Mouse (Mus musculus) urinary bladder, postnatal 10 days (tissue): Measurements from ENCODE around the gene Tango6.
"Not testable (repeated sequence)": the region's sequence is repeated elsewhere in the genome, so short reads cannot be mapped to it uniquely, and the experiment has no call there.

Source experiments
- DNase-seq: peaks from one replicate; pipeline ENCODE4 v3.0.0; 2022; ENCODE audit warnings: low spot score

Tango6 gene

GRCm38 (mm10) chr8:106880121-106880707 is 197.3 kb downstream of the Tango6 start:
- no peak for DNase-seq

DNA sequence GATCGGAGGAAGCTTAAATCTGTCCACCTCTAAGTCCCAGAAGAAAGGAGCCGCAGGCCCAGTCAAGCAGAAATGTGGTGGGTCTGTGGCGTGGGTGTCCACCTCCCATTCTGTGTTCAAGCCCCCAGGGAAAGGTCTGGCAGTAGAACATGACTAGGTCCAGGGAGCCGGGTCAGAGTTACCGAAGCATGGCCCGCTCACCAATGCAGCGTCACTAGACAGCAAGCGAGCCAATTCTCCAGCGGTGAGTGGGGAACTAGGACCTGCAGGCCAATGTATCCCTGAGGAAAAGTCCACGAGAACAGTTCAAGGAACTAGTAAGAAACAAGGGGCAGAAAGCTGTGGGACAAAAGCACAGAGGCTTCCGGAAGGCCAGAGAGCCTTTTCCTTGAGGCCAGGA is 201.2 kb downstream of the Tango6 start:
- not testable (repeated sequence) for DNase-seq

GRCm38 (mm10) chr8:106884826-106885400 is 202.0 kb downstream of the Tango6 start:
- not testable (repeated sequence) for DNase-seq

- DNase-seq: no peak
These were observed 204.7 kb downstream of the Tango6 start for GRCm38 (mm10) chr8:106887336-106888189.

GRCm38 (mm10) chr8:106888803-106889202 is 205.9 kb downstream of the Tango6 start:
- DNase-seq: no peak

- DNase-seq: no peak
These were observed 209.4 kb downstream of the Tango6 start for GRCm38 (mm10) chr8:106892210-106892805.

GRCm38 (mm10) chr8:106892806-106893451 is 210.1 kb downstream of the Tango6 start:
- DNase-seq: no peak

GRCm38 (mm10) chr8:106893481-106894156 is 210.8 kb downstream of the Tango6 start, which contains the start of gene Utp4:
TSS of gene Utp4 (plus strand) at chr8:106893636.
- no peak for DNase-seq

- no peak for DNase-seq
These were observed 216.6 kb downstream of the Tango6 start for GRCm38 (mm10) chr8:106899473-106899872.
